In the genomic region with DNA sequence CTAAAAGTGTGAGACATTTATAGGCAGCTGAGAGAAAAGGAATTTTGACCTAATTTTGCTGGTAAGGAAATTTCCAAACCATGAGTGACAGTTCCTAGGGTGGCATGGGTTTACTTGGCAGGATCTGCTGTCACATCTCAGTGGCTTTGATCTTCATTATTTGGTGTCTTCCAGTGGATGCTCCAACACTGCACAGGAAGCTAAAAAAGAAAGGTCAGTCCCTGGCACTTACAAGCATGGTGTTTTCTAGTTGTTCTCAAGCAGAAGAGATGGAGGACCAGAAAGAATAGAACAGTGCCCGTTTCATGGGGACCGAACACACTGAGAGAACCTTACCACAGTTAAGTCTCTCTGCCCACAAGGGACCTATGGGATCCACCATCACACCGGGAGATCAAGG, we compare ENCODE assay signal across 24 mouse cellular contexts. TPM values are rescaled to one million over a fixed set of nuclear protein-coding genes. Genes with fewer than 3 reads are reported as not detected.
DNase-seq lines count a peak whose midpoint lies in the region; ATAC-seq lines count a peak whose summit lies in the region.
"Had no signal": no experiment of that assay in that cellular context is flagged by ENCODE, and none has a peak within 500 bp of the region (broad histone marks: within the 10 kb centered on the region; RNA-seq: fewer than 3 reads in every experiment).

No protein-coding gene starts in this region.

- H3K9ac ChIP-seq in heart, embryonic 11.5 days (ENCODE audit: low read depth, low read length), result no peak overlapping the region
- H3K9ac ChIP-seq in midbrain, embryonic 11.5 days (ENCODE audit: low read length), result no peak overlapping the region
- no peak overlapping the region for H3K9ac ChIP-seq in midbrain, embryonic 15.5 days
- no peak overlapping the region for H3K9ac ChIP-seq in midbrain, embryonic 13.5 days (replicated peaks)
- no peak overlapping the region for H3K9ac ChIP-seq in midbrain, embryonic 14.5 days (replicated peaks; ENCODE audit: low read length)
- H3K9ac ChIP-seq: embryonic facial prominence, embryonic 15.5 days had no signal

- peaks cover 16% of the 10 kb centered on the region for H3K4me1 ChIP-seq in heart, embryonic 10.5 days
- H3K4me1 ChIP-seq in heart, embryonic 11.5 days (ENCODE audit: control insufficient read depth, insufficient read depth, low read length), result peaks cover 4% of the 10 kb centered on the region; the same call in 1 of the 2 replicates
- H3K4me1 ChIP-seq in midbrain, embryonic 11.5 days (ENCODE audit: control insufficient read depth, insufficient read depth, low read length), result peaks cover 15% of the 10 kb centered on the region
- peaks cover 16% of the 10 kb centered on the region for H3K4me1 ChIP-seq in midbrain, embryonic 15.5 days
- peaks cover 23% of the 10 kb centered on the region for H3K4me1 ChIP-seq in midbrain, embryonic 13.5 days (replicated peaks)
- peaks cover 23% of the 10 kb centered on the region for H3K4me1 ChIP-seq in midbrain, embryonic 14.5 days (ENCODE audit: control insufficient read depth, insufficient read depth, low read length)

- 80% methylated on average over 3 of the region's 3 CpGs for WGBS in heart, embryonic 10.5 days
- WGBS in heart, embryonic 11.5 days (ENCODE audit: insufficient replicate concordance), result 79% methylated on average over 3 of the region's 3 CpGs
- 82% methylated on average over 3 of the region's 3 CpGs for WGBS in midbrain, embryonic 11.5 days
- 71% methylated on average over 3 of the region's 3 CpGs for WGBS in midbrain, embryonic 15.5 days
- 76% methylated on average over 3 of the region's 3 CpGs for WGBS in midbrain, embryonic 13.5 days
- WGBS in midbrain, embryonic 14.5 days, result 73% methylated on average over 3 of the region's 3 CpGs

- no peak overlapping the region for H3K4me3 ChIP-seq in heart, embryonic 10.5 days
- no peak overlapping the region for H3K4me3 ChIP-seq in heart, embryonic 11.5 days (ENCODE audit: low read depth, low read length)
- H3K4me3 ChIP-seq in midbrain, embryonic 11.5 days (ENCODE audit: low read depth, low read length), result no peak overlapping the region
- H3K4me3 ChIP-seq in midbrain, embryonic 15.5 days, result no peak overlapping the region
- H3K4me3 ChIP-seq in midbrain, embryonic 13.5 days (replicated peaks), result no peak overlapping the region
- H3K4me3 ChIP-seq in midbrain, embryonic 14.5 days (replicated peaks; ENCODE audit: low read depth, low read length), result no peak overlapping the region
- H3K4me3 ChIP-seq: embryonic facial prominence, embryonic 15.5 days; erythroblast, embryonic 14.5 days had no signal

- no peaks in the 10 kb centered on the region for H3K36me3 ChIP-seq in heart, embryonic 10.5 days
- H3K36me3 ChIP-seq in heart, embryonic 11.5 days (ENCODE audit: control insufficient read depth, insufficient read depth, low read length), result no peaks in the 10 kb centered on the region
- no peaks in the 10 kb centered on the region for H3K36me3 ChIP-seq in midbrain, embryonic 11.5 days (ENCODE audit: control insufficient read depth, insufficient read depth, low read length)
- H3K36me3 ChIP-seq in midbrain, embryonic 15.5 days (replicated peaks), result no peaks in the 10 kb centered on the region
- no peaks in the 10 kb centered on the region for H3K36me3 ChIP-seq in midbrain, embryonic 13.5 days
- H3K36me3 ChIP-seq in midbrain, embryonic 14.5 days (ENCODE audit: control insufficient read depth, insufficient read depth, low read length), result no peaks in the 10 kb centered on the region
- H3K36me3 ChIP-seq: embryonic facial prominence, embryonic 13.5 days; embryonic facial prominence, embryonic 15.5 days; forebrain, embryonic 10.5 days; forebrain, embryonic 12.5 days had no signal

- H3K9me3 ChIP-seq in heart, embryonic 10.5 days, result no peaks in the 10 kb centered on the region
- H3K9me3 ChIP-seq in heart, embryonic 11.5 days (replicated peaks; ENCODE audit: control insufficient read depth, low read length), result no peaks in the 10 kb centered on the region
- H3K9me3 ChIP-seq in midbrain, embryonic 11.5 days (ENCODE audit: control insufficient read depth, low read length), result no peaks in the 10 kb centered on the region
- no peaks in the 10 kb centered on the region for H3K9me3 ChIP-seq in midbrain, embryonic 15.5 days
- peaks cover 4% of the 10 kb centered on the region; the same call in 1 of the 2 replicates for H3K9me3 ChIP-seq in midbrain, embryonic 13.5 days
- H3K9me3 ChIP-seq in midbrain, embryonic 14.5 days (ENCODE audit: control insufficient read depth, low read length), result no peaks in the 10 kb centered on the region
- H3K9me3 ChIP-seq: embryonic facial prominence, embryonic 13.5 days; embryonic facial prominence, embryonic 15.5 days; forebrain, embryonic 10.5 days; forebrain, embryonic 12.5 days had no signal

- H3K27ac ChIP-seq in heart, embryonic 10.5 days, result no peak overlapping the region
- H3K27ac ChIP-seq in heart, embryonic 11.5 days (ENCODE audit: low read depth, low read length), result no peak overlapping the region
- H3K27ac ChIP-seq in midbrain, embryonic 11.5 days (ENCODE audit: low read depth, low read length), result no peak overlapping the region
- no peak overlapping the region for H3K27ac ChIP-seq in midbrain, embryonic 15.5 days
- H3K27ac ChIP-seq in midbrain, embryonic 13.5 days, result no peak overlapping the region
- no peak overlapping the region for H3K27ac ChIP-seq in midbrain, embryonic 14.5 days (replicated peaks; ENCODE audit: low read depth, low read length)
- H3K27ac ChIP-seq: embryonic facial prominence, embryonic 15.5 days; forebrain, embryonic 12.5 days had no signal

- DNase-seq in heart, embryonic 10.5 days (ENCODE audit: low spot score), result peak; percentile 57
- DNase-seq in midbrain, embryonic 11.5 days (ENCODE audit: low spot score, missing footprints), result peak; percentile 77
- DNase-seq in midbrain, embryonic 14.5 days, result no peak
- DNase-seq in gastrocnemius, adult 18-20 months (ENCODE audit: low spot score), result no peak
- DNase-seq: adrenal gland, adult 2 months; adrenal gland, postnatal 10 days; adrenal gland, postnatal 25 days; cerebellum, adult 11 months; cerebellum, adult 18-20 months; cerebellum, adult 8-10 months; cerebellum, adult 9-11 months; cerebellum, postnatal 14 days; cerebellum, postnatal 36 days; embryo, embryonic 11 days had no signal

- H3K27me3 ChIP-seq in heart, embryonic 10.5 days (ENCODE audit: insufficient read depth, poor library complexity, severe bottlenecking), result peaks cover 60% of the 10 kb centered on the region
- peaks cover 15% of the 10 kb centered on the region for H3K27me3 ChIP-seq in heart, embryonic 11.5 days (ENCODE audit: control insufficient read depth, insufficient read depth, low read length)
- H3K27me3 ChIP-seq in midbrain, embryonic 11.5 days (ENCODE audit: control insufficient read depth, insufficient read depth, low read length), result peaks cover 60% of the 10 kb centered on the region
- H3K27me3 ChIP-seq in midbrain, embryonic 15.5 days (replicated peaks), result peaks cover 59% of the 10 kb centered on the region
- peaks cover 81% of the 10 kb centered on the region for H3K27me3 ChIP-seq in midbrain, embryonic 13.5 days
- H3K27me3 ChIP-seq in midbrain, embryonic 14.5 days (ENCODE audit: control insufficient read depth, insufficient read depth, low read length), result peaks cover 35% of the 10 kb centered on the region

- no peak for ATAC-seq in heart, embryonic 11.5 days (replicated peaks; ENCODE audit: insufficient number of reproducible peaks, low FRiP score, low TSS enrichment)
- no peak for ATAC-seq in midbrain, embryonic 11.5 days (ENCODE audit: low FRiP score)
- no peak for ATAC-seq in midbrain, embryonic 15.5 days (replicated peaks)
- ATAC-seq in midbrain, embryonic 13.5 days, result no peak
- ATAC-seq in midbrain, embryonic 14.5 days (ENCODE audit: low FRiP score, low TSS enrichment), result no peak

- H3K4me2 ChIP-seq in heart, embryonic 11.5 days, result no peak overlapping the region
- H3K4me2 ChIP-seq in midbrain, embryonic 11.5 days, result peak overlapping the region; percentile 45; the same call in 1 of the 2 replicates
- no peak overlapping the region for H3K4me2 ChIP-seq in midbrain, embryonic 15.5 days
- H3K4me2 ChIP-seq in midbrain, embryonic 13.5 days (replicated peaks), result peak overlapping the region; percentile 56; the same call in 1 of the 2 replicates
- peak overlapping the region; percentile 53; the same call in 1 of the 2 replicates for H3K4me2 ChIP-seq in midbrain, embryonic 14.5 days (ENCODE audit: low read length)

RNA-seq across cellular contexts. Expression of a gene that starts 18.9 kb away (rescaled TPM):
- 15.3 and 27.4 TPM in 2 replicates for polyA plus RNA-seq in heart, embryonic 10.5 days (2016; fragmentation: Nextera tagmentation; extraction: Ambion mirVana)
- 10.8 and 10.9 TPM in 2 replicates for polyA plus RNA-seq in heart, embryonic 11.5 days (2014; fragmentation: Nextera tagmentation; extraction: Ambion mirVana)
- polyA plus RNA-seq in midbrain, embryonic 11.5 days (2014; fragmentation: Nextera tagmentation; extraction: Ambion mirVana), result 23.0 and 25.0 TPM in 2 replicates
- 0.60 and 0.83 TPM in 2 replicates for polyA plus RNA-seq in midbrain, embryonic 15.5 days (2015; fragmentation: Nextera tagmentation; extraction: Ambion mirVana)
- polyA plus RNA-seq in midbrain, embryonic 13.5 days (2015; fragmentation: Nextera tagmentation; extraction: Ambion mirVana), result 1.6 TPM in 2 replicates
- 0.49 and 1.5 TPM in 2 replicates for polyA plus RNA-seq in midbrain, embryonic 14.5 days (2014; fragmentation: Nextera tagmentation; extraction: Ambion mirVana)
- total RNA-seq in gastrocnemius, adult 18-20 months (2021), result not detected
- total RNA-seq: common myeloid progenitor, adult 5-6 weeks; MEL had no signal
- polyA plus RNA-seq: erythroblast, embryonic 14.5 days had no signal

Comparison
In these comparisons a context has a peak if more than half of its experiments do, and no peak if none do; other contexts are left out.
1. DNase-seq: peak in heart, embryonic 10.5 days (single experiment) and midbrain, embryonic 11.5 days (single experiment); none in midbrain, embryonic 14.5 days (single experiment) and gastrocnemius, adult 18-20 months (single experiment).
2. H3K4me2 ChIP-seq: peak in midbrain, embryonic 11.5 days (single experiment), midbrain, embryonic 13.5 days (single experiment) and midbrain, embryonic 14.5 days (single experiment); none in heart, embryonic 11.5 days (single experiment) and midbrain, embryonic 15.5 days (single experiment).